Mouse (Mus musculus) limb, embryonic 10.5 days (tissue): Measurements from ENCODE around the gene Atp6v1g1. TPM values are rescaled to one million over a fixed set of nuclear protein-coding genes. Genes with fewer than 3 reads are reported as not detected.
A peak's percentile ranks its signal among the peaks of the same experiment; 100 is the strongest.

Experiments
- DNase-seq: peaks from one replicate; pipeline ENCODE4 v3.0.0-alpha.2; 2017; ENCODE audit warnings: low spot score
- H3K27ac ChIP-seq: fragments of 300-500 bp; sonication (generic); 2 replicates; pipeline ENCODE4 v1.5.1; 2016; ENCODE audit warnings: mild to moderate bottlenecking
- H3K27me3 ChIP-seq: fragments of 300-500 bp; sonication (generic); 2 replicates; pipeline ENCODE4 v1.6.1; 2016; ENCODE audit warnings: low read depth, mild to moderate bottlenecking; ENCODE audit not compliant: poor library complexity, severe bottlenecking
- H3K36me3 ChIP-seq: fragments of 300-500 bp; sonication (generic); 2 replicates; pipeline ENCODE4 v1.6.1; 2016; ENCODE audit warnings: mild to moderate bottlenecking, moderate library complexity
- H3K4me1 ChIP-seq: fragments of 300-500 bp; sonication (generic); 2 replicates; pipeline ENCODE4 v1.6.1; 2016
- H3K4me3 ChIP-seq: fragments of 300-500 bp; sonication (generic); 2 replicates; pipeline ENCODE4 v1.5.1; 2016; ENCODE audit warnings: mild to moderate bottlenecking, moderate library complexity
- H3K9me3 ChIP-seq: fragments of 300-500 bp; sonication (generic); replicated peaks from 2 replicates; pipeline ENCODE4 v1.6.1; 2016; ENCODE audit warnings: mild to moderate bottlenecking
- WGBS: fragments of 180-500 bp; shearing (Covaris S2); methylation state at CpG from one replicate; pipeline ENCODE4 v1.1.7; 2016; 5-methylcytosine and 5-hydroxymethylcytosine counted together
- polyA plus RNA-seq: library from polyadenylated mRNA; unstranded; fragments of >200 nt; fragmentation: Nextera tagmentation; extraction: Ambion mirVana; gene quantifications from 2 replicates; pipeline ENCODE4 v1.2.1, GENCODE M21; 2016

Atp6v1g1 gene
- polyA plus RNA-seq, 1 experiment from 2014 or later: 239 TPM

DNA sequence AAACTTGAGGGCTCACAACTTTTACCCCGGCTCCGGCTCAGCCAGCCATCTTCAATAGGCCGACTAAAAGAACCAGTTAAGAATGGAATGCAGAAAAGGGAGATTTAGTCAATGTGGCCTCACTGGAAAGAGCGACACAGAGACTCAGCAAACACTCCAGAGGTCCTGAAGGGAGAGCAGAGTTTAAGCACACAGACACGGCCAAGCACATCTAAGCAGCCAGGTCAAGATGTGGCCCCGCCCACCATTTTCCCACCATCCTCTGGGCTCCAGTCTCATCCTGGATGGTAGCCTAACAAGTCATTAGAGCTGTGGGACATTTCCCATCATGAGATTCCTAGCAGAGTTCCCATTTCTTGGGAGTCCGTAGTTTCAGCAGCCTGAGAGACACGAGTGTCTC lies 24.8 kb downstream of the Atp6v1g1 start:
- H3K36me3 ChIP-seq: peaks cover 62% of the 10 kb centered on the region
- no peak for DNase-seq
- H3K4me3 ChIP-seq: no peak overlapping the region
- 91% methylated on average over 8 of the region's 8 CpGs for WGBS
- no peaks in the 10 kb centered on the region for H3K27me3 ChIP-seq
- H3K9me3 ChIP-seq: no peaks in the 10 kb centered on the region
- H3K27ac ChIP-seq: peak overlapping the region; percentile 72
- peaks cover 24% of the 10 kb centered on the region for H3K4me1 ChIP-seq

GRCm38 (mm10) chr4:63570208-63570781 lies 25.7 kb downstream of the Atp6v1g1 start:
- H3K4me3 ChIP-seq: no peak overlapping the region
- no peaks in the 10 kb centered on the region for H3K9me3 ChIP-seq
- no peak for DNase-seq
- no peaks in the 10 kb centered on the region for H3K27me3 ChIP-seq
- H3K36me3 ChIP-seq: peaks cover 55% of the 10 kb centered on the region
- H3K27ac ChIP-seq: peak overlapping the region; percentile 72
- peaks cover 24% of the 10 kb centered on the region for H3K4me1 ChIP-seq
- 51% methylated on average over 7 of the region's 7 CpGs for WGBS

DNA sequence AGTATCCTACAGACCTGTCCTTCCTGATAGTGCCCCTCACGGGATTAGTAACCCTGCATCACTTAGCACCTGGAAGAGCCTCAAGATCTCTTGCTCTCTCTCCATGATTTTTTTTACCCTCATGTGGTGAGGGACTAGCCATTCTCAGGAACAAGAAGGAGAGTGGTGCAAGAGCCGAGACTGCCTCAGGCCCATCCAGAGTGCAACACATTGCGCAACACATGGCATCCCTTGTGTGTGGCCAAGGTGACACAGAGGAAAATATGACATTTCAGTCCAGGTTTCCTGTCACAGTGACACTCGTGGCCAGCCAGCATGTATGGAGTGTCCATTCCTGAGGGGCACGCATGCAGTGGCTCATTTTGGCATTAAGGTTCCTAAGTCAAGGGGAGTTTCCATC lies 28.0 kb downstream of the Atp6v1g1 start:
- WGBS: 90% methylated on average over 5 of the region's 5 CpGs

DNA sequence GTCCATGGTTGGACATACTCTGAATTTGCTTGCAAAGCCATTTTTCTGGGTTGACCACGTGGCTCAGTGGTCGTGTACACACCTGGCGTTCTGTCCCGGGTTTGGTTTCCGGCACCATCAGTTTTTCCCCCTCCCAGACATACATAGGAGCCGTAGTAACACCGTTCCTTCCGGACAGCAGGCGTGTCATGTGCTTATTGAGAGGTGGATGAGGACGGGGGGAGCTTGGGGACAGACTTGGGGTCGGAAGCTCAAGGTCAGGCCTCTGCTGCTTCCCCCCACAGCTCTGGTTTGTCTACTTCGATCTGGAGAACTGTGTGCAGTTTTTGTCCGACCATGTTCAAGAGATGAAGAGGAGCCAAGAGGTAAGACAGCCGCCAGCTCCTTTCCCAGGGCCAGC lies 35.1 kb downstream of the Atp6v1g1 start:
- 0 out of 2 replicates have a peak, but pooled peaks cover 2% of the 10 kb centered on the region for H3K9me3 ChIP-seq
- peak overlapping the region; percentile 85 for H3K27ac ChIP-seq
- WGBS: 94% methylated on average over 14 of the region's 14 CpGs
- peaks cover 20% of the 10 kb centered on the region for H3K36me3 ChIP-seq
- no peaks in the 10 kb centered on the region for H3K27me3 ChIP-seq
- peaks cover 42% of the 10 kb centered on the region for H3K4me1 ChIP-seq
- H3K4me3 ChIP-seq: no peak overlapping the region
- no peak for DNase-seq

More for the DNA sequence above, 28.0 kb downstream of the Atp6v1g1 start:
- no peaks in the 10 kb centered on the region for H3K9me3 ChIP-seq
- no peak overlapping the region for H3K4me3 ChIP-seq
- no peak overlapping the region for H3K27ac ChIP-seq
- no peaks in the 10 kb centered on the region for H3K27me3 ChIP-seq
- peaks cover 24% of the 10 kb centered on the region for H3K4me1 ChIP-seq
- peaks cover 47% of the 10 kb centered on the region for H3K36me3 ChIP-seq
- no peak for DNase-seq

GRCm38 (mm10) chr4:63580078-63580477 lies 35.5 kb downstream of the Atp6v1g1 start:
- 57% methylated on average over 6 of the region's 6 CpGs for WGBS
- 0 out of 2 replicates have a peak, but pooled peaks cover 2% of the 10 kb centered on the region for H3K9me3 ChIP-seq
- peaks cover 42% of the 10 kb centered on the region for H3K4me1 ChIP-seq
- peaks cover 20% of the 10 kb centered on the region for H3K36me3 ChIP-seq
- DNase-seq: peak; percentile 42
- peak overlapping the region; percentile 85 for H3K27ac ChIP-seq
- no peak overlapping the region for H3K4me3 ChIP-seq
- no peaks in the 10 kb centered on the region for H3K27me3 ChIP-seq

DNA sequence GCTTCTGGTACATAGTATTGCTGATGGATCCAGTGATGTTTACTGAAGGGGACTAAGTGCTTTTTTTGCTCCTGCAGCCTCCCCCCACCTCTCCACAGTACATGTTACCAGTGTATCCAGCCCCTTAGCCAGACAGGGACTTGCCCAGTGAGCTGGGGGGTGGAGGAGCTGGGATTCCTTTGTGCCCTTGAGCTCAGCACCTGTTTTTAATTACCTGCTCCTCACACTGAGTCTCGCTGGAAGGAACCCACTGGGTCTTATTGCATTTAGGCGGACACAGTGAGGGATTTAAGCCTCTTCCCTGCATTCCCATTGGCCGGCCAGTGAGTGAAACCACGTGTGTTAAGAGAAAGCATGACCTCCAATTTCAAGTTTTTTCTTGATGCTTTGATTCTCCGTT lies 38.0 kb downstream of the Atp6v1g1 start:
- H3K36me3 ChIP-seq: peaks cover 14% of the 10 kb centered on the region
- H3K4me1 ChIP-seq: peaks cover 42% of the 10 kb centered on the region
- 0 out of 2 replicates have a peak, but pooled peaks cover 2% of the 10 kb centered on the region for H3K9me3 ChIP-seq
- H3K27ac ChIP-seq: peak overlapping the region; percentile 91
- peak; percentile 80 for DNase-seq
- H3K4me3 ChIP-seq: no peak overlapping the region
- H3K27me3 ChIP-seq: no peaks in the 10 kb centered on the region
- 15% methylated on average over 5 of the region's 5 CpGs for WGBS

- H3K27me3 ChIP-seq: no peaks in the 10 kb centered on the region
- 94% methylated on average over 10 of the region's 10 CpGs for WGBS
- H3K27ac ChIP-seq: no peak overlapping the region
- peaks cover 6% of the 10 kb centered on the region; the same call in 1 of the 2 replicates for H3K36me3 ChIP-seq
- no peaks in the 10 kb centered on the region for H3K9me3 ChIP-seq
- no peak for DNase-seq
- no peak overlapping the region for H3K4me3 ChIP-seq
- H3K4me1 ChIP-seq: peaks cover 34% of the 10 kb centered on the region
These were observed 40.6 kb downstream of the Atp6v1g1 start for GRCm38 (mm10) chr4:63585216-63585615.

- DNase-seq: no peak
- Histone ChIP-seq H3K27ac (no peak overlapping the region), H3K36me3 (peaks cover 5% of the 10 kb centered on the region; the same call in 1 of the 2 replicates), H3K9me3 (no peaks in the 10 kb centered on the region), H3K4me3 (no peak overlapping the region), H3K4me1 (peaks cover 30% of the 10 kb centered on the region), H3K27me3 (no peaks in the 10 kb centered on the region)
- 84% methylated on average over 2 of the region's 2 CpGs for WGBS
These were observed 41.7 kb downstream of the Atp6v1g1 start for GRCm38 (mm10) chr4:63586240-63586639.

- Histone ChIP-seq H3K27ac (no peak overlapping the region), H3K36me3 (no peaks in the 10 kb centered on the region), H3K27me3 (no peaks in the 10 kb centered on the region), H3K4me3 (no peak overlapping the region), H3K9me3 (no peaks in the 10 kb centered on the region), H3K4me1 (peaks cover 11% of the 10 kb centered on the region)
- WGBS: 93% methylated on average over 7 of the region's 7 CpGs
- DNase-seq: no peak
These were observed 45.4 kb downstream of the Atp6v1g1 start for GRCm38 (mm10) chr4:63589987-63590386.

DNA sequence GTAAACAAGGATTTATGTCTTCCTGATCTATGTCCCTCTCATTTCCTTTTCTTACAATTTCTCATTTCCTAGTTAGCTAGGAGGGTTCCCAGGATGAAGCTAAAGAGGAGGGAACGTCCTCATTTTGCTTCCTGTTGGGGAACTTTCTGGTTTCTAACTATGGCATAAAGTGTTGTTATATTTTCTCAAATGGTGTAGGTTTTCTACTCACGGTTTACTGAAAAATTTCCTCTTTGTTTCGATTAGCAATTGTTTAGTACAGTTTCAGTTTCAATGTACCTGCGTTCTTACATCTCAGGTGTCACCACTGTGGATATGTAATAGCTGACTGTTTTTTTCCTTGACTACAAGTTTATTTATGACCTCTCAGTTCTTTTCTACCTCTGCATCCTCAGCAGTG lies 46.0 kb downstream of the Atp6v1g1 start:
- Histone ChIP-seq H3K36me3 (no peaks in the 10 kb centered on the region), H3K27ac (no peak overlapping the region), H3K4me3 (no peak overlapping the region), H3K9me3 (no peaks in the 10 kb centered on the region), H3K4me1 (peaks cover 11% of the 10 kb centered on the region), H3K27me3 (no peaks in the 10 kb centered on the region)
- WGBS: 90% methylated on average over 4 of the region's 4 CpGs
- DNase-seq: no peak

DNA sequence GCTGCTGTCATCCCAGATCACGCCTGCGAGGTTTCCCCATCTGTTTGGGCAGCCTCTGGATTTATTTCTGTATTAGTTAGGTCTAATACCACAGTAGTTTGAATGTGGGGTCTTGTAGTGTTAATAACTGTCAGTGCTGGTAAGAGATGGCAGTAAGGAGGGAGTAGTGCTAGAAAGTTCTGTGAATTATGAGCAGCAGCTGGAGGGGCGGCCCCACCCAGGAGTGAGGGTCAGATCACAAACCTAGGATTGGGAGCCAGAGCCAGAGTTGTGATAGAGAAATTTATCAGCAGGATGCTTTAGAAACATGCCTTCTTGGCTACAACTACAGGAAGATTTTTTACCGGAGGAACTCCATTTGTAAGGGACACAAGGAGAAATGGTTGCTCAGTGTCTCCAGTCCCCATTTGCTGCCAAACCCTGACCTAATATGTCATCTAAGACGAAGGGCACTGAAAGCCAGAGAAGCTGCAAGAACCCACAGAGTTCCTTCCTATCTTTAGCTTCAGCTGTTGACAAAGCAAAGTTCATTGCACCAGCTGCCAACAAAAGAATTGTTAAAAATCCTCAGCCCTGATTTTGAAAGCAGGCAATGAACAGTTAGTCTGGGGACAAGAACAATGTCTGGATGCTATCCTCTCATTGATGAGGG lies 50.0 kb downstream of the Atp6v1g1 start:
- Histone ChIP-seq H3K36me3 (no peaks in the 10 kb centered on the region), H3K27me3 (no peaks in the 10 kb centered on the region), H3K9me3 (no peaks in the 10 kb centered on the region), H3K27ac (no peak overlapping the region), H3K4me1 (peaks cover 11% of the 10 kb centered on the region), H3K4me3 (no peak overlapping the region)
- 81% methylated on average over 5 of the region's 5 CpGs for whole genome bisulfite sequencing
- no peak for DNase-seq

DNA sequence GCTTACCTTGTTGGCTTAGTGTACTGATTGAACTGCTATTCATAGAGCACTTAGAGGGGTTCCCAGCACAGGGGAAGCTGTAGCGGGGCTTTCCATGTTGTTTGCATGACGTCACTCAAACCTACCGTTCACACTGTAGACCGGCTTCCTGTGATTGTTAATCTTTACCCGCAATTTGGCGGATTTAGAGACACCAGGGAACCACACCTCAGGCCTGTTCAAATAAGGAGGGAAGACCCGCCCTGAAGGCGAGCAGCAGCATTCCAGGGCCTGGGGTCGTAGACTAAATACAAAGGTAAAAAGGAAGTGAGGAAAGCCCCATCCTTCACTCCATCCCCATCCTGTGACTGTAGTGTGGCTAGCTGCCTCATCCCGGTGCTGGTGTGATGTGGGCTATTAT lies 50.7 kb downstream of the Atp6v1g1 start:
- no peak overlapping the region for H3K27ac ChIP-seq

GRCm38 (mm10) chr4:63596010-63596409 lies 51.4 kb downstream of the Atp6v1g1 start:
- no peak overlapping the region for H3K27ac ChIP-seq
- no peak overlapping the region for H3K4me3 ChIP-seq
- no peaks in the 10 kb centered on the region for H3K9me3 ChIP-seq
- peaks cover 11% of the 10 kb centered on the region for H3K4me1 ChIP-seq
- 91% methylated on average over 4 of the region's 4 CpGs for WGBS
- no peaks in the 10 kb centered on the region for H3K36me3 ChIP-seq
- H3K27me3 ChIP-seq: no peaks in the 10 kb centered on the region
- DNase-seq: no peak

More for the DNA sequence above, 50.7 kb downstream of the Atp6v1g1 start:
- Histone ChIP-seq H3K27me3 (no peaks in the 10 kb centered on the region), H3K36me3 (no peaks in the 10 kb centered on the region), H3K4me3 (no peak overlapping the region), H3K9me3 (no peaks in the 10 kb centered on the region), H3K4me1 (peaks cover 11% of the 10 kb centered on the region)
- 87% methylated on average over 10 of the region's 10 CpGs for WGBS
- DNase-seq: no peak
